Mouse (Mus musculus) stomach, embryonic 14.5 days (tissue): ENCODE measurements at regions not wholly inside any gene's neighbourhood (a gene's known extent, or its start where the extent isn't known, plus 50 kb on each side); places are given as distances from the start of the nearest gene placed in this dataset.
"Not testable (repeated sequence)": the region's sequence is repeated elsewhere in the genome, so short reads cannot be mapped to it uniquely, and the experiment has no call there.

Source experiments
- ATAC-seq: fragments of 200-750 bp; cut with Nextera tagmentation; 2 replicates; pipeline ENCODE4 v1.8.0; 2017; ENCODE audit warnings: low read depth, moderate TSS enrichment; ENCODE audit not compliant: insufficient number of reproducible peaks, insufficient read depth, low FRiP score
- H3K27ac ChIP-seq: fragments of 300-500 bp; sonication (generic); 2 replicates; pipeline ENCODE4 v1.5.1; 2014; ENCODE audit warnings: mild to moderate bottlenecking, low read length, moderate library complexity, mixed read lengths
- H3K27me3 ChIP-seq: fragments of 300-500 bp; sonication (generic); 2 replicates; pipeline ENCODE4 v1.6.1; 2014; ENCODE audit warnings: low read length, control low read depth, mixed read lengths; ENCODE audit not compliant: control insufficient read depth, insufficient read depth
- H3K36me3 ChIP-seq: fragments of 300-500 bp; sonication (generic); 2 replicates; pipeline ENCODE4 v1.6.1; 2014; ENCODE audit warnings: mild to moderate bottlenecking, control low read depth, low read length, moderate library complexity, mixed read lengths; ENCODE audit not compliant: control insufficient read depth, insufficient read depth
- H3K4me1 ChIP-seq: fragments of 300-500 bp; sonication (generic); 2 replicates; pipeline ENCODE4 v1.6.1; 2014; ENCODE audit warnings: low read length, control low read depth, mixed read lengths; ENCODE audit not compliant: control insufficient read depth, insufficient read depth
- H3K4me2 ChIP-seq: fragments of 300-500 bp; sonication (generic); replicated peaks from 2 replicates; pipeline ENCODE4 v1.6.1; 2014; ENCODE audit warnings: low read depth, low read length, control low read depth
- H3K4me3 ChIP-seq: fragments of 300-500 bp; sonication (generic); 2 replicates; pipeline ENCODE4 v1.5.1; 2014; ENCODE audit warnings: low read depth, low read length, control low read depth
- H3K9ac ChIP-seq: fragments of 300-500 bp; sonication (generic); replicated peaks from 2 replicates; pipeline ENCODE4 v1.6.1; 2014; ENCODE audit warnings: low read depth, mild to moderate bottlenecking, control low read depth, low read length, moderate library complexity, mixed read lengths
- H3K9me3 ChIP-seq: fragments of 300-500 bp; sonication (generic); 2 replicates; pipeline ENCODE4 v1.6.1; 2016; ENCODE audit warnings: low read depth, low read length, control low read depth; ENCODE audit not compliant: control insufficient read depth
- WGBS: fragments of 180-500 bp; shearing (Covaris S2); extraction: QIAGEN DNeasy Blood & Tissue Kit; methylation state at CpG from one replicate; pipeline ENCODE4 v1.1.7; 2014; 5-methylcytosine and 5-hydroxymethylcytosine counted together

GRCm38 (mm10) chr2:78012441-78012840 is 66.3 kb upstream of the Cwc22 start:
- H3K27me3 ChIP-seq, H3K4me3 ChIP-seq, H3K4me1 ChIP-seq, H3K4me2 ChIP-seq, H3K27ac ChIP-seq, H3K36me3 ChIP-seq, ATAC-seq, H3K9me3 ChIP-seq, H3K9ac ChIP-seq: not testable (repeated sequence)
- 95% methylated on average over 6 of the region's 6 CpGs for WGBS

DNA sequence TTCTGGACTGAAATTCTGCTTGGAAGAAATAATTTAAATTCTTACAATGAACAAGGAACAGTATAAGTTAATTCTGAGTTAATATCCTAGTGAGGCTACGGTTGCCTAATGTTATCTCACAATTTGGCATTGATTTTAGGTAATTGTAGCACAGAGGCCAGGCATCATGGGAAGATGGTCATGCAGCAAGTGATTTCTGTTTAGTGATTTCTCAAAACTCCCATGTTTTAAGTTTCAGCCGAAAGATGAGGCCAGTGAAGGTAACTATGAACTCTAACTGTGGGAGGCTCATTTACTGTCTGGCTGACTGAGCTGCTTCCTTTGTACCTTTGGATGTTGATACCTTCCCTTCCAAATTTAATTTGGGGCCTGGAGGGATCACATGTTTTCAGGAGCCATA is 65.6 kb upstream of the Cwc22 start:
- H3K9me3 ChIP-seq = no peaks in the 10 kb centered on the region
- H3K36me3 ChIP-seq = no peaks in the 10 kb centered on the region
- WGBS = 92% methylated on average over 2 of the region's 2 CpGs
- H3K9ac ChIP-seq = no peak overlapping the region
- no peak for ATAC-seq
- H3K4me3 ChIP-seq = no peak overlapping the region
- no peak overlapping the region for H3K27ac ChIP-seq
- no peak overlapping the region for H3K4me2 ChIP-seq
- H3K4me1 ChIP-seq = no peaks in the 10 kb centered on the region
- no peaks in the 10 kb centered on the region for H3K27me3 ChIP-seq

DNA sequence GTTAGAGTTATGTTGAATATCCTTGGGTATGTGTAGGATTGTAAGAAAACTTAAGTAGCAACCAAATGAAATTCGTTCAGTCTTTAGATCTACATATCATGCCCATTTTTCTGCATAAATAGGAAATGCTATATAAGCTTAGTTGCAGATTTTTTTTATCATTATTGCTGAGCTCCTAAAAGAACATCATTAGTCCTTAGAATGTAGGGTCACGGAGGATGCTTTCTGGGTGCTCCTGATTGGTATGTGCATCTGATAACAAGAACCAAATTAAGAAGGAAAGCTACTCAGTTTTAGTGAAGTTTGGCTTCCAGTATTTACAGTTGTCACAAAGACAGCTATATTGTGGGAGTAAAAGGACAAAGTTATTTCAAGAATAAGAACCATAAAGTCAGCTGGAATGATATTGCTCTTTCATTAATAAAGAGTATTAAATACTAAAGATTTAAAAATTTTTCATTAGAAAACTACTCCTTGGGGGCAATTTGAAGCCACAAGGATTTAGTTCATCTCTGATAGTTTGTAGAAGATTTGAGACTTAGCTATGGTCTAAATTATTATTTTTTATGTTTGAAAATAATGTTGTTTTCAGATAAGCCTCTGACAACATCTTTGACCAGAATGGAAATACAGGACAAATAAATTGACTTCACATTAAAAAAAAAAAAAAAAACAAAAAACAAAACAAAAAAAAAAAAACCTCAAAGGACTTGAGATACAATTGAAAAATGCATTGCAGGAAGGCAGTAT is 65.1 kb upstream of the Cwc22 start:
- Histone ChIP-seq H3K36me3 (no peaks in the 10 kb centered on the region), H3K27ac (no peak overlapping the region), H3K27me3 (no peaks in the 10 kb centered on the region), H3K9me3 (no peaks in the 10 kb centered on the region), H3K9ac (no peak overlapping the region), H3K4me3 (no peak overlapping the region), H3K4me2 (no peak overlapping the region), H3K4me1 (no peaks in the 10 kb centered on the region)
- no peak for ATAC-seq
- WGBS = 80% methylated on average over 2 of the region's 2 CpGs

DNA sequence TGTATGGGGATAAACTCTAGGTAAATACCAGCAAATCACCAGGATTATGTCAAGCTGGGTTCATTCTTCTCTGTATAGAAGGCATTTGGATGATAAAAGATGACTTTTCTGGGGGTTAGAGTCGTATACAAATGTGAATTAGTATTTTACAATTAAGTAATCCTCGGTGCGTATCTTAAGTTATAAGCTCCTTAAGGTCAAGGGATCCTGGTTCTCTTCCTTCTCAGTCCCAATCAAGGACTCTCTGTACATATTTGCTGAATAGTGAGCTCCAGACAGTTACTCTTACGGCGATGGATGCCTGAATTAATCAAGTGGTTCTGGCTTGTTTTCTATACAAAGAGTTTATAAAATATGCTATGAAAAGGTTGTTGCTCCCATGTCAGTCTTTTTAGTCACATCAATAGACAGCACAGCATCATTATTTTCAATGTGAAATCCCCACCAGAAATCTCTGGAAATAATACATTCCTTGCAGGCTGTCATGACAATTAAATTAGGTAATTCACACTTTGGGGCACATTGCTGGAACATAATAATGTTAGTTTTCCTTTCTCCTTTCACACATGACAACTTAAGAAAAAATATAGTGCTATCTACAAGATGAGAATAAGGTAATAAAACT is 64.0 kb upstream of the Cwc22 start:
- H3K36me3 ChIP-seq = no peaks in the 10 kb centered on the region
- WGBS = 82% methylated on average over 5 of the region's 5 CpGs
- H3K9me3 ChIP-seq = no peaks in the 10 kb centered on the region
- no peak for ATAC-seq
- no peaks in the 10 kb centered on the region for H3K27me3 ChIP-seq
- no peak overlapping the region for H3K9ac ChIP-seq
- no peak overlapping the region for H3K4me2 ChIP-seq
- H3K27ac ChIP-seq = no peak overlapping the region
- H3K4me3 ChIP-seq = no peak overlapping the region
- no peaks in the 10 kb centered on the region for H3K4me1 ChIP-seq

GRCm38 (mm10) chr2:78008094-78008493 is 61.9 kb upstream of the Cwc22 start:
- H3K4me2 ChIP-seq = no peak overlapping the region
- H3K36me3 ChIP-seq = no peaks in the 10 kb centered on the region
- no peak overlapping the region for H3K4me3 ChIP-seq
- WGBS = 91% methylated on average over 1 of the region's 1 CpGs
- no peak for ATAC-seq
- no peaks in the 10 kb centered on the region for H3K9me3 ChIP-seq
- no peaks in the 10 kb centered on the region for H3K4me1 ChIP-seq
- no peak overlapping the region for H3K9ac ChIP-seq
- no peak overlapping the region for H3K27ac ChIP-seq
- H3K27me3 ChIP-seq = no peaks in the 10 kb centered on the region

DNA sequence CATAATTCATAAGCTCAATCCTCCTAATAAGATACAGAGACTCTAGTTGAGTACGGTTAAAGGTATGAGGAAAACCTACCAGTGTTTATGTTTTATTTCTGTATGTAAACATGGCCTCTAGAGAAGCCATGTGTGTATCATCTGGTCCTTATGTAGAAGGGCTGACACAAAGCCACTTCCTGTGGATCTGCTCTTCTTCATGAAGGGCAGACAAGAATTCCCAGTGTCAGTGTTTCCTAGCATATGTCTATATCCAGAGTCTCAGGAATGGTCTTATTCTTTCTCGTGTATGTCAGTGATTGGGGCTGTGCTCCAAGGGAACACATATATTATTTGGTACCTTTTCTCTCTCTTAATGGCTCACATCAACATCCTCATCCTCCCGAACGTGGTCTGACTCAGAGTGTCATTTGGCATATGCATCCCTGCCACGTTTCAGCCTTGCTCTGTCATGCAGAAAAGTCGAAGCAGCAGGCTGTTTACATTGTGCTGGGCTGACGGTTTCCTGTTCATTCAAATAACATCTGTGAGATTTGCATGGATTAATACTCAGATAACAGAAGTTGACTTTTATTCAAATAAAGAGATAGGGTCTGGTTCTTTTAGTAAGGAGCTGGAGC is 59.3 kb upstream of the Cwc22 start:
- 25% methylated on average over 7 of the region's 7 CpGs for WGBS
- Histone ChIP-seq H3K4me3 (no peak overlapping the region), H3K4me2 (no peak overlapping the region), H3K27me3 (no peaks in the 10 kb centered on the region), H3K4me1 (no peaks in the 10 kb centered on the region), H3K27ac (no peak overlapping the region), H3K9me3 (no peaks in the 10 kb centered on the region), H3K36me3 (no peaks in the 10 kb centered on the region), H3K9ac (no peak overlapping the region)
- peak; percentile 63; the same call in 1 of the 2 replicates for ATAC-seq

DNA sequence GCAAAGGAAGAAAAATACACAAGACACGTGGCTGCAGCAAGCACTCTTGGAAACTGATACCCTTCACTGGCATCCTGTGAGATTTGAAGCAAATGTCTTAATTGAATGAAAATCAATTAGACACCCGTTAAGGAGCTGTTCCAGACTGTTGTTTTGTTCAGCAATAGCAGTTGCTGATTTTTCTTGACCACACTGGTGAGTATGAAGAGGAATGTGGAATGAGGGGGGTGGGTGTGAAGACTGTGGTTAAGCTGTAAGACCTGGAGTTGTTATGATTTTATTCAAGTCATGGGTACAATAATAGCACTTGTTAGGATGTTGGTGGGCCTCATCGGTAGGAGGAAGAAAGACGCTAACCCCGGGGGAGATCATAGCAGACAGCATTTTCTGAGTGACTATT is 58.3 kb upstream of the Cwc22 start:
- Histone ChIP-seq H3K9ac (no peak overlapping the region), H3K36me3 (no peaks in the 10 kb centered on the region), H3K9me3 (no peaks in the 10 kb centered on the region), H3K4me2 (no peak overlapping the region), H3K4me1 (no peaks in the 10 kb centered on the region), H3K27ac (no peak overlapping the region), H3K27me3 (no peaks in the 10 kb centered on the region), H3K4me3 (no peak overlapping the region)
- no peak for ATAC-seq
- WGBS = 72% methylated on average over 5 of the region's 5 CpGs
